Mouse (Mus musculus) fat pad, adult 2 months (tissue): ENCODE data around the gene Nr2f2.

ENCODE experiments used
- DNase-seq: peaks from one replicate; pipeline ENCODE4 v3.0.0-alpha.2; 2011; ENCODE audit warnings: low read depth, low spot score; ENCODE audit errors: extremely low read depth

Nr2f2 gene

DNA sequence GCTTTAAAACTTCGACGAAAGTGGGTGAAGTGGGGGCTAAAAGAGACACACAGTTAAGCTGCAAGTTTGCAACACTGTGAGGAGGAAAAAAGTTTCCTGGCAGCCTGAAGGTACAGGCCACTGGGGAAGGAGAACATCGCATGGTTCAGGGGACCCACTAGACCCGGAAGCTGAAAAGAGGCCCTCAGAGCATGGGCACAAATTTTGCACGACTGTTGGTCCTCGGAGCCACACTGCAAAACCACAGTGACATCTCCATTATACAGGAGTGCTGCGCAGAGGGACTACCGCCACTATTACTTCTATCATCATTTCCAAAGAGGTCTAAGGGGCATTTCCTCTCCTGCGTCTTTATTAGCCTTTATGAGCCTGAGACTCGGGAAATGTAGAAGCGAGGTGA lies 32.7 kb downstream of the Nr2f2 start:
- DNase-seq = no peak

DNA sequence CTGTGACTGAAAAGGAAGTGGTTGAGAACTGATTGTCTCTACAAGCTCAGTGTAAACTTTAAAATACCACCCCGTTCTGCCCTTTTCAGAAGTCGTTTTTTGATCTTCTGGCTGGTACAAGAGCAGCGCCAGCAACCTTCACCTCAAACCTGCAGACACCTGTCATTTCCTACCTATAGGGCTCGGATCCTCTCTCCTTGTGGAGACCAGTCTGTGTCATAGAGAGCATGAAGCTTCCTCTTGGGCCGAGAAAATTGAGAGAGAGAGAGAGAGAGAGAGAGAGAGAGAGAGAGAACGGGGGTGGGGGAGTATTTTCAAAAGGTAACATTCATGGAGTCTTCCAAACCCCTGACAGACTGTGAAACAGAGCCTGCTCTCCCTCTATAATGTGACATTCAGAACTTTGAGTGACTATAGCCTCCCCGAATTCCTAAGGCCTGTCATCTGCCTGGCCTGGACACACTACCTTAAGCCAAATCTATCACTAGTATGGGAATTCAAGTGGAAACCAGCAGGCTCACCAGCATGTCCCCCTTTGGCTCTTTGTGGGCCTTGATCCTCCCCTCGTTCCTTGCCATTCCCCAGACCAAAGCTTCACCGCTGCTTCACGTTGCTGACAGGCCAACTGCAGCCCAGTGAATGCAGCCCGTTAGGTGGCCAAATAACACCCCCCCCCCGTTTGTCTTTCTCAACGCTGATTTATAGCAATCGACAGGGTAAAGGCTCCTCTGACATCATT lies 33.4 kb downstream of the Nr2f2 start:
- DNase-seq = no peak

DNA sequence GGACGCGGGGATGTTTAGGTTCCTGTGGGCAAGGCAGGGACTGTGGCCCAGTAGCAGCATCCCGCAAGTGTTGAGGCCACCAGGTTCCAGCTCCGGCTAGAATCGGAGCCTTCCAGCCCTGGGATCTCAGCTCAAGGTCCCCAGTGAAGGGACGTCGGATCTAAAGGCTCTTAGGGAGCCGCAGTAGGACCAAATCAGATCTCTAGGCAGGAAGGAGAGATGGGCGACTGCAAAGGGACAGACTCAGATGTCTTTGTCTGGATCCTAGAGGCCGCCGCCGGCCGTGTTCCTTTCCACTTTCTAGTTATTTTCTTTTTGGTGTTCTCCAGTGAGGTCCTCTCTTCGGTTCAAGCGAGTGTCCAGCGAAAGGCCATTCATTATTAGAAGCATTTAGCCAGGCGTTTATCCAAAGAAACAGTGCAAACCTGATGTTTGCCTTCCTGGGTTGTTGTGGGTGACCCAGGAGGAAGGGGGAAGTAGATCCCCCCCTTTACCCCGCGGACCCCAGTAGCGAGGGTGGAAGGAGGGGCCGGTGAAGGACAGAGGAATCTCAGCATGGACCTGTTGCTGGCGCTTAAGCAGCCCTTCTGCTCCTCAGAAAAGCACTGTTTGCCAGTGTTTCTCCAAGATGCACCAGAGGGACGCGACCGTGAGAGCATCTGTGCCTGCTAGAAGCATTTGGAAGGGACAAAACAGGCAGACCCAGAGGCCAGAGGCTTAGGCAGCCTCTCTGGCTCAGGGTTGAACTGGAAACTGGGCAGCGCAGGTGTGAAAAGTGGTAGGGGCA lies 34.3 kb downstream of the Nr2f2 start:
- DNase-seq = no peak

DNA sequence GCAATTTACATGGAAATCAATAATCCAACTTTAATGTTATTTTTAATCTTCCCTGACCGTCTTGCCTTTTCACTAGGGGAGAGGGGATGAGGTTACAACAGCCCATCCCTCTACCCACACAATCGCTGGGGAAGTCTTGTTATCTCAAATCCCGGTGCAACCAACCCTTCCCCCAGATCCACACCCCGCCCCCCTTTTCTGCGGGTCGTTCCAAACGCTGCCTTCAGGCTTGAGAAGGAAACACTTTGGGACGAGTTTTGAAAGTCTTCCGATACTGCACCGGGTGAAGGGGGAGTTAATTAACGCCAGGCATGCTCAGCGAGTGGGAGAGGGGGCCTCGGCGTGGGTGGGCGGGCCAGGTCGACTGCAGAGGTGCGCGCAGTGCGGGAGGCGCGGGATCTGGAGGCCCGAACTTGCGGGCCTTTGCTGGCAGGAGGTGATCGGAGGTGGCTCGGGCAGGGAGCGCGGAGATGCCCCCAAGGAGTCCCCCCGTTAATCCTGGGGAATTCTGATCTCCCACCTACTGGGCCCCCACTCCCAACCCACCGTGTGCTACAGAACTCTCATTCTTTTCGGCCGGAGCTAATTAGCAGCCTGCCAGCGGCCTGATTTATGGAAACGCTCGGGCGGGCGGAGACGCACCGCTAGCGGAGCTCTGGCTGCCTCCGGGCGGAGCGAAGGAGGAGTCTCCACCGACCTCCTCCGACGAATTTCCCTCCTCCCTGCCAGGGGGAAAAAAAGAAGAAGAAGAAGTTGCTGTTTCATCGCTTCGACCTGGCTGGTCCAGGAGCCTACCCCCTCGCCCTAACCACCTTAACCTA lies 35.1 kb downstream of the Nr2f2 start:
- no peak for DNase-seq

GRCm38 (mm10) chr7:70330761-70331242 lies 35.7 kb downstream of the Nr2f2 start:
- DNase-seq = no peak

- DNase-seq = no peak
Measured at GRCm38 (mm10) chr7:70330207-70330562, 36.4 kb downstream of the Nr2f2 start.

DNA sequence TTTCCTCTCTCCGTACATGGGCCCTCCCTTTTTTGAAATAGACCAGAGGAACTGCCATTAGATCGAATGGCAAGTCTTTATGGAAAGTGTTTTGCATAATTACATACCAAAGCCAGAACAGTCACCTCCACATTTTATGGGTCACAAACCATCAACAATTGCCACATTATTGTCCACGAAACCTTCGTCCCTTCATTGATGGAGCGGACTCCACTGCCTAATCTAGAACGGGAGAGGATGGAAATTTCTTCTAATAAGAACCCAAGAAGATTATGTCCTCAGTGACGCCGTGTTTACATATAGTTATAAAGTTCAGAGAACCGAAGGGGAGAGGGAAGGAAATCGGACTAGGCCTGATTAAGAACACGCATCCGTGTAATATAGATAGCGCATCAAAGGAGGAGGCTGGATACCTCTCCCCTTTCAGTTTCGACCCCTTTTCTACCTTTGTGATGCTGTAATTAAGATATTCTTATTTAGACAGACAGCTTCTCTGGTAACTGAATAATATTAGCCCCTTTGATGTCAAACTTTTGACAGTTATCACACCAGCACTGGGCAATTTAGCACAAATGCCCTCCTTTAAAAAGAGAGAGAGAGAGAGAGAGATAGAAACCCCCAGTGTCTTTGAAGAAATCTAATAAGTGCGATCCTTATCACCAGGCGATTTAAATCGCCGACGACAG lies 36.9 kb downstream of the Nr2f2 start:
- no peak for DNase-seq

GRCm38 (mm10) chr7:70329037-70329516 lies 37.5 kb downstream of the Nr2f2 start:
- no peak for DNase-seq

- DNase-seq = no peak
Measured at GRCm38 (mm10) chr7:70328206-70329036, 38.1 kb downstream of the Nr2f2 start.

- no peak for DNase-seq
Measured at GRCm38 (mm10) chr7:70327191-70327590, 39.3 kb downstream of the Nr2f2 start.

DNA sequence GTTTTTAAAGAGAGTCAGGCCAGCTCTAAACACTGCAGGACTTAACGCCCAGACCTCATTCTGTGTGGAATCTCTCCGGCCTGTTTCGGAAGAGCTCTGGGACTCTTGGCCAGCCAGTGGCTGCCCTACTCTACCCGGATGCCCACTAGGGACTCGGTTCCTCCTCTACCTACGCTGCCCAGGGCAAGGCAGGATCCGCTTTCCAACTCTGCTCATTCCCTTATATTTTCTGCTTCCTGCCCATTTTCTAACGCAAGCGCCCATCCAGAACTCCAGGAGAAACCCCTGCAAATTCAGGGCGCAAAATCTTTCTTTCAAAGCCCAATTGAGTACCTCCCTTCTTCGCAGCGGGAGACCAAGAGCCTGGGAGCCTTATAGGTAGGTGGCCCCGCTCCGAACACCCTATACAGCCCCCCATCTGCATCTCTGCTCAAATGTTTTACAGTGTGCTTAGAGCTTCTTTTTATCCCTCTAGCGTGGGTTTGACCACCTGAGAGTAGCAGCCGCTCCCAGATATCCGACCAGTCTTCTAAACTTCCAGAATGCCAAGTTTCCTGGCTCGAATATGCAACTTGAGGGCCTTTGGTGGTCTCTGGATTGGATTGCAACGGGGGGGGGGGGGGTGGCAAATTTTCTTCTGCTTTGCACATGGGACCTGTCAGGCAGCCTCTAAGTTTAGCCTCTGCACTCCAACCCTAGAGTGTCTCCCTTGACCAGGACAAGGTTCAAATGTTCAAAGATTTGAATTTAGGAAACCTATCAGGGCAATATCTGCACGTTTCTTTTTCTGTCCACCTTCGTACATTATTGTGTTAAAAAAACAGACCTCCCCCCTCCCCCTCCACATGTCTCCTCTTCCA lies 40.1 kb downstream of the Nr2f2 start:
- DNase-seq = no peak

GRCm38 (mm10) chr7:70325381-70325780 lies 41.2 kb downstream of the Nr2f2 start:
- no peak for DNase-seq

DNA sequence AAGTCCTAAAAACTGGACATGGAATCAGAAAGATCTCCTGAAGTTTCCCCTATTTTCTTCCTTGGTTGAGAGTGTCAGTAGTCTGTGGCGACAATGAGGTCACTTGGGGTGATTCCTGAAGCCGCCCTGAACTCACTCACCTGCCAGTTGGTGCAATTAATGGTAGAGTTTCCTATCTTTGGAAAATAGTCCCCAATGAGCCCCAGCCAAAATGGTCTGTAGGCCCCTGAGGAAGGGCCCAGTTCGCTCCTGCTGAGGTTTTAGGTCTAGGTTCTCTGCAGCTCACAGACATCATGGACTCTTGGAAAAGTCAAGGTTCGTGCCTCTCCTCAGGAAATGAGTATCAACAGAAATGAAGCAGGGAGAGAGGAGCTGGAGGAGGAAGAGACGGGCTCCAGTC lies 42.0 kb downstream of the Nr2f2 start:
- DNase-seq = no peak

- no peak for DNase-seq
Measured at GRCm38 (mm10) chr7:70324041-70324440, 42.5 kb downstream of the Nr2f2 start.

DNA sequence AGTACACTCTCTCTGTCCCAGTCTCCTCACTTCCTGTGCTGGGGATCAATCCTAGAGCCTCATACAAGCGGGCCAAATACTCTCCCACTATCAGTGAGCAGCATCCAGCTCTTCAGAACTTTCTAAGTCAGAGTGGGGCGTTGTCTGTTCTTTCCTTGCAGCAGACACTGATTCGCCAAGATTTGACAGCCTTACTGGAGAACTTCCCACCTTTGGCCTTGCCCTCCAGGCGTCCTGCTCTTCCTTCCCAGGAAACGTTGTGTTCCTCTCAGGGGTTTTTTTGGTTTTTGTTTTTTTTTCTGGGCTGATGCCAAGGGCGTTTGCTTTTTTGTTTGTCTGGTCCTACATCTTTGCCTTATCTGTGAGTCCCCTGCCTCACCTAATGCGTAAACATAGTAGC lies 60.8 kb downstream of the Nr2f2 start:
- DNase-seq = no peak

DNA sequence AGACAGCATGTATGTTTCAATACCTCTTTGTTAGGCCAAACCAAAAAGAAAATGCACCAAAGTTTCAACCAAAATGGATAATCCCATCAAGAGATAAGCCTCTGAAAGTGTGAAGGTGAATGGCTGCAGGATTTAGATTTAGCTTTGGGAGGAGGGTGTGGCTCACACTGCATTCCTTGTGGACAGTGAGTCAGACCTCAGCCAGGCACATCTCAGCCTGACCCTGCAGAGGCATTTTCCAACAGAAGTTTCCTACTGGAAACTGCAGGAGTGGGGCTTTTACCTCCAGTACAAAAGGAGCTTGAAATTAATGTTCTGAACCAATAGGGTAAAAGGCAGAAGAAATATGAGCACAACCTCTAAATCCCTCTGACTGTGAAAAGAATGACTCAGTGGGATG lies 62.1 kb downstream of the Nr2f2 start:
- no peak for DNase-seq
